Mouse (Mus musculus) heart, postnatal 0 days (tissue): ENCODE results near the gene Plk5.

ENCODE experiments used
- CTCF ChIP-seq: IDR thresholded peaks from 2 replicates; pipeline ENCODE4 v1.5.1; 2016; ENCODE audit warnings: antibody characterized with exemption, control low read depth, low read depth
- EP300 ChIP-seq: IDR thresholded peaks from 2 replicates; pipeline ENCODE4 v1.6.1; 2016; ENCODE audit warnings: antibody characterized with exemption, low read depth

DNA sequence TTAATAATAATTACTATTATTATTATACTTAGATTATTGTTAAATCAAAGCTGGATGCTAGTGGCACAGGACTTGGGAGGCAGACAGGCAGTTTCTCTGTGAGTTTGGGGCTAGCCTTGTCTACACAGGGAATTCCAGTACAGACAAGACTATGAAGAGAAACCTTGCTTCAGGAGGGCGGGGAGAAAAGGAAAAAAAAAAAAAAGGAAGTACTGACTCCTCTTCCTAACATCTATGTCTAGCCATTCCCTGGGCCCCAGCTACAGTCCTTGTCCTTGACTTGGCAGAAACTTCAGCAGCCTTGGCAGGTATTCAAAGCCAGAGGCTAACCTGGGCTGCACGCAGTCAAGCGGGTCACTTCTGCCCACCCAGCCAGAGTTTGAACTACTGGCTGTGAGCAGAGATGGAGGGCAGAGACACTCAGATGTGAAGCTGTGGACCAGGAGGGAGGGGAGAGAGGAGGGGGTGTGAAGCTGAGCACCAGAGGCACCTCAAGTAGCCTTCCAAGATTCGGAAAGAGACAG is 33.0 kb downstream of the Plk5 start:
- TF ChIP-seq EP300 (no peak), CTCF (no peak)
